Mouse (Mus musculus): ENCODE data around the gene Brsk2.

Gene Brsk2

GRCm38 (mm10) chr7:142035048-142035811 lies 85.7 kb downstream of the Brsk2 start:
- no peak for DNase-seq

- peak; percentile 27 for DNase-seq
Observed at GRCm38 (mm10) chr7:142037553-142038170, 88.1 kb downstream of the Brsk2 start.

GRCm38 (mm10) chr7:142040756-142041155 lies 91.2 kb downstream of the Brsk2 start:
- no peak for DNase-seq

- DNase-seq, result no peak
Observed at GRCm38 (mm10) chr7:142045344-142045743, 95.8 kb downstream of the Brsk2 start.

GRCm38 (mm10) chr7:142045932-142046331 lies 96.4 kb downstream of the Brsk2 start:
- no peak for DNase-seq

- DNase-seq, result no peak
Observed at GRCm38 (mm10) chr7:142050536-142050935, 101.0 kb downstream of the Brsk2 start.

Data from right cerebral cortex, postnatal 14 days (tissue).